Mouse (Mus musculus) ES-Bruce4 (cell line): ENCODE measurements around the gene Ptprm. TPM values are rescaled to one million over a fixed set of nuclear protein-coding genes. Genes with fewer than 3 reads are reported as not detected.

Experiments used
- H3K27ac ChIP-seq: 2 replicates; pipeline ENCODE4 v1.5.1; 2012; ENCODE audit warnings: low read length, inconsistent platforms; ENCODE audit not compliant: insufficient read depth
- H3K27me3 ChIP-seq: 2 replicates; pipeline ENCODE4 v1.6.1; 2012; ENCODE audit warnings: mild to moderate bottlenecking, low read length, inconsistent platforms; ENCODE audit not compliant: control insufficient read depth, poor library complexity, insufficient read depth, severe bottlenecking
- H3K36me3 ChIP-seq: 2 replicates; pipeline ENCODE4 v1.6.1; 2012; ENCODE audit warnings: inconsistent platforms, mild to moderate bottlenecking, low read length, moderate library complexity; ENCODE audit not compliant: control insufficient read depth, poor library complexity, insufficient read depth, severe bottlenecking
- H3K4me1 ChIP-seq: one replicate; pipeline ENCODE4 v1.8.1; 2011; ENCODE audit warnings: low read length; ENCODE audit not compliant: control insufficient read depth, insufficient read depth
- H3K4me3 ChIP-seq: 2 replicates; pipeline ENCODE4 v1.5.1; 2011; ENCODE audit warnings: low read depth, mild to moderate bottlenecking, low read length
- H3K9ac ChIP-seq: 2 replicates; pipeline ENCODE4 v1.6.1; 2012; ENCODE audit warnings: low read depth, mild to moderate bottlenecking, inconsistent platforms; ENCODE audit not compliant: poor library complexity, severe bottlenecking
- H3K9me3 ChIP-seq: replicated peaks from 2 replicates; pipeline ENCODE4 v1.6.1; 2012; ENCODE audit warnings: mild to moderate bottlenecking, low read length, inconsistent platforms; ENCODE audit not compliant: control insufficient read depth, poor library complexity, insufficient read depth, severe bottlenecking
- CTCF ChIP-seq: IDR thresholded peaks from one replicate; pipeline ENCODE4 v1.8.1; 2011; ENCODE audit warnings: low read depth, low read length
- EP300 ChIP-seq: IDR thresholded peaks from 2 replicates; pipeline ENCODE4 v1.6.1; 2011; ENCODE audit warnings: low read depth, low read length; ENCODE audit not compliant: insufficient read depth
- POLR2A ChIP-seq: IDR thresholded peaks from one replicate; pipeline ENCODE4 v1.8.1; 2011; ENCODE audit warnings: low read length; ENCODE audit not compliant: insufficient read depth
- polyA plus RNA-seq: library from polyadenylated mRNA; stranded (reverse); fragments of >200 nt; gene quantifications from 2 replicates; pipeline ENCODE4 v1.2.4, GENCODE M21; 2011; ENCODE audit warnings: low read depth; ENCODE audit not compliant: missing spikeins, insufficient read depth, insufficient read length

Ptprm gene
- polyA plus RNA-seq, 1 experiment = 10.8 TPM

GRCm38 (mm10) chr17:67323777-67324498, 30.3 kb downstream of the Ptprm start:
- Histone ChIP-seq H3K9ac (no peak overlapping the region), H3K9me3 (no peaks in the 10 kb centered on the region), H3K4me1 (no peaks in the 10 kb centered on the region), H3K36me3 (no peaks in the 10 kb centered on the region), H3K27ac (no peak overlapping the region), H3K27me3 (no peaks in the 10 kb centered on the region), H3K4me3 (no peak overlapping the region)
- TF ChIP-seq EP300 (no peak), POLR2A (no peak), CTCF (no peak)

GRCm38 (mm10) chr17:67314491-67315205, 39.6 kb downstream of the Ptprm start:
- Histone ChIP-seq H3K9ac (no peak overlapping the region), H3K4me3 (no peak overlapping the region)
- TF ChIP-seq POLR2A (no peak), CTCF (no peak), EP300 (no peak)

GRCm38 (mm10) chr17:67308421-67308820, 45.8 kb downstream of the Ptprm start:
- no peaks in the 10 kb centered on the region for H3K27me3 ChIP-seq
- no peak for TF ChIP-seq CTCF
- no peak for TF ChIP-seq EP300
- no peak for TF ChIP-seq POLR2A

More at GRCm38 (mm10) chr17:67314491-67315205, 39.6 kb downstream of the Ptprm start:
- H3K27ac ChIP-seq = no peak overlapping the region
- H3K36me3 ChIP-seq = no peaks in the 10 kb centered on the region
- no peaks in the 10 kb centered on the region for H3K4me1 ChIP-seq
- H3K27me3 ChIP-seq = no peaks in the 10 kb centered on the region
- no peaks in the 10 kb centered on the region for H3K9me3 ChIP-seq

GRCm38 (mm10) chr17:67306066-67306845, 48.0 kb downstream of the Ptprm start:
- H3K4me1 ChIP-seq = peaks cover 3% of the 10 kb centered on the region
- H3K4me3 ChIP-seq = no peak overlapping the region
- TF ChIP-seq CTCF (no peak), EP300 (no peak), POLR2A (no peak)
- H3K36me3 ChIP-seq = no peaks in the 10 kb centered on the region
- no peak overlapping the region for H3K9ac ChIP-seq
- no peak overlapping the region for H3K27ac ChIP-seq
- H3K27me3 ChIP-seq = no peaks in the 10 kb centered on the region
- H3K9me3 ChIP-seq = no peaks in the 10 kb centered on the region

More at GRCm38 (mm10) chr17:67308421-67308820, 45.8 kb downstream of the Ptprm start:
- Histone ChIP-seq H3K9me3 (no peaks in the 10 kb centered on the region), H3K4me1 (peaks cover 3% of the 10 kb centered on the region), H3K9ac (no peak overlapping the region), H3K4me3 (no peak overlapping the region), H3K36me3 (no peaks in the 10 kb centered on the region), H3K27ac (no peak overlapping the region)

GRCm38 (mm10) chr17:67304831-67305230, 49.4 kb downstream of the Ptprm start:
- TF ChIP-seq EP300 = no peak
- no peak for TF ChIP-seq CTCF
- no peak for TF ChIP-seq POLR2A
- peaks cover 3% of the 10 kb centered on the region for H3K4me1 ChIP-seq

More at GRCm38 (mm10) chr17:67304831-67305230, 49.4 kb downstream of the Ptprm start:
- H3K9me3 ChIP-seq = no peaks in the 10 kb centered on the region
- no peaks in the 10 kb centered on the region for H3K27me3 ChIP-seq
- no peak overlapping the region for H3K9ac ChIP-seq
- no peak overlapping the region for H3K27ac ChIP-seq
- no peaks in the 10 kb centered on the region for H3K36me3 ChIP-seq
- no peak overlapping the region for H3K4me3 ChIP-seq
